Mouse (Mus musculus) ES-E14 (cell line): ENCODE results near the gene Ttll13.

Source experiments
- MAFK ChIP-seq: IDR thresholded peaks from 2 replicates; pipeline ENCODE4 v1.6.1; 2014; ENCODE audit warnings: mild to moderate bottlenecking, low read depth, low read length, inconsistent platforms; ENCODE audit not compliant: insufficient read depth
- ZC3H11A ChIP-seq: IDR thresholded peaks from 2 replicates; pipeline ENCODE4 v1.6.1; 2012; ENCODE audit warnings: low read depth, mild to moderate bottlenecking, inconsistent platforms, low read length, borderline replicate concordance
- ZNF384 ChIP-seq: IDR thresholded peaks from 2 replicates; pipeline ENCODE4 v1.6.1; 2012; ENCODE audit warnings: low read depth, low read length, inconsistent platforms

DNA sequence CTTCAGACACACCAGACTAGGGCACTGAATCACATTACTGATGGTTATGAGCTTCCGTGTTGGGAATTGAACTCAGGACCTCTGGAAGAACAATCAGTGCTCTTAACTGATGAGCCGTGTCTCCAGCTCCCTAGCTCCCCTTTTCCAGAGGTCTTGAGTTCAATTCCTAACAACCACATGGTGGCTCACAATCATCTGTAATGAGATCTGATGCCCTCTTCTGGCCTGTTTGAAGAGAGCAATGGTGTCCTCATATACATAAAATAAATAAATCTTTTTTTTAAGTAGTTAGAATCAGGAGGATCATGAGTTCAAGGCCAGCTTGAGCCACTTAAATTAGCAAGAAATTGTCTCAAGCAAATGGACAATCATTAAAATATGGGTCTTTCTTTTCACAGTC lies 9.8 kb downstream of the Ttll13 start:
- no peak for TF ChIP-seq MAFK
- no peak for TF ChIP-seq ZC3H11A
- no peak for TF ChIP-seq ZNF384
